In the genomic region with DNA sequence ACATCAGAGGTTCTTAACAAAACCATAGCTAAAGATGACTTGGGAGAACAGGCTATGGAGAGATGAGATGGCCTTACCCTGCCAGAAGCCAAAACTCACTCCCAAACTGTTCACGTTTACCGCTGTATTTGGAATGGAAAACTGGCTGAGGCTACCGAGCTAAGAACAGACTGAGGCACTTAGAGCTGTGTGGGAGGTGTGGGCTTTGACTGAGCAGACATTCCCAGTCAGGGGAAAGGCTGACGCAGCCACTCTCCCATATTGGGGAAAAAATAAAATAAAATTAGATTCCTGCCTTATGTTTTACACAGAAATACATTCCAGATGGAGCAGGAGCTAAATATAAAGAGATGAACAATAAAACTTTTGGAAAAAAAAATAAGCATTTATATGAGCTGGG, we compare ENCODE assay signal across 21 mouse cellular contexts. TPM values are rescaled to one million over a fixed set of nuclear protein-coding genes. Genes with fewer than 3 reads are reported as not detected.
A peak's percentile ranks its signal among the peaks of the same experiment; 100 is the strongest.
DNase-seq lines count a peak whose midpoint lies in the region; ATAC-seq and TF ChIP-seq lines count a peak whose summit lies in the region.
"Had no signal": no experiment of that assay in that cellular context is flagged by ENCODE, and none has a peak within 500 bp of the region (broad histone marks: within the 10 kb centered on the region; RNA-seq: fewer than 3 reads in every experiment).

No protein-coding gene starts in this region.

- no peak for TF ChIP-seq CTCF in thymus, adult 2 months (IDR thresholded peaks at IDR 0.05; ENCODE audit: borderline replicate concordance, control insufficient read depth, extremely low read depth, insufficient read depth, low read length, poor library complexity)

- peak overlapping the region; percentile 65 for H3K27ac ChIP-seq in limb, embryonic 14.5 days (replicated peaks; ENCODE audit: low read depth, low read length)
- no peak overlapping the region for H3K27ac ChIP-seq in thymus, adult 2 months (ENCODE audit: control insufficient read depth, insufficient read depth, low read length)
- no peak overlapping the region for H3K27ac ChIP-seq in midbrain, embryonic 16.5 days (ENCODE audit: low read length)
- H3K27ac ChIP-seq: heart, embryonic 13.5 days; hindbrain, embryonic 12.5 days; limb, embryonic 12.5 days; neural tube, embryonic 12.5 days had no signal

- TF ChIP-seq POLR2A in limb, embryonic 14.5 days (IDR thresholded peaks at IDR 0.05; ENCODE audit: borderline replicate concordance, extremely low read depth, insufficient read depth, insufficient read length) = no peak
- TF ChIP-seq POLR2A in thymus, adult 2 months (IDR thresholded peaks at IDR 0.05; ENCODE audit: control insufficient read depth, extremely low read depth, insufficient read depth, low read length, poor library complexity) = no peak

- no peaks in the 10 kb centered on the region for H3K36me3 ChIP-seq in limb, embryonic 14.5 days (ENCODE audit: control insufficient read depth, insufficient read depth, low read length)
- no peaks in the 10 kb centered on the region for H3K36me3 ChIP-seq in thymus, adult 2 months (ENCODE audit: control insufficient read depth, insufficient read depth, low read length)
- H3K36me3 ChIP-seq in midbrain, embryonic 16.5 days (ENCODE audit: control insufficient read depth, insufficient read depth, low read length) = no peaks in the 10 kb centered on the region
- H3K36me3 ChIP-seq: heart, embryonic 13.5 days; hindbrain, embryonic 12.5 days; limb, embryonic 12.5 days; neural tube, embryonic 12.5 days had no signal

- no peaks in the 10 kb centered on the region for H3K9me3 ChIP-seq in limb, embryonic 14.5 days (ENCODE audit: control insufficient read depth, low read length)
- no peaks in the 10 kb centered on the region for H3K9me3 ChIP-seq in midbrain, embryonic 16.5 days (replicated peaks; ENCODE audit: control insufficient read depth, low read length, poor library complexity, severe bottlenecking)
- H3K9me3 ChIP-seq: heart, embryonic 13.5 days; hindbrain, embryonic 12.5 days; limb, embryonic 12.5 days; neural tube, embryonic 12.5 days had no signal

- ATAC-seq in frontal cortex, adult (ENCODE audit: low TSS enrichment) = peak; percentile 97
- peak; percentile 70 for ATAC-seq in limb, embryonic 14.5 days (ENCODE audit: low FRiP score, low read depth)
- ATAC-seq in cerebellum, adult (ENCODE audit: insufficient number of reproducible peaks, low FRiP score, low TSS enrichment) = no peak
- ATAC-seq in midbrain, embryonic 16.5 days = no peak
- ATAC-seq: intestine, postnatal 0 days had no signal

- no peak overlapping the region for H3K4me3 ChIP-seq in limb, embryonic 14.5 days (replicated peaks; ENCODE audit: low read length)
- H3K4me3 ChIP-seq in thymus, adult 2 months (ENCODE audit: control insufficient read depth, insufficient read depth, low read length) = no peak overlapping the region
- H3K4me3 ChIP-seq in midbrain, embryonic 16.5 days (ENCODE audit: low read depth, low read length) = no peak overlapping the region
- H3K4me3 ChIP-seq: heart, embryonic 13.5 days; hindbrain, embryonic 12.5 days; limb, embryonic 12.5 days; neural tube, embryonic 12.5 days had no signal

- no peak overlapping the region for H3K9ac ChIP-seq in limb, embryonic 14.5 days (ENCODE audit: low read depth, low read length, severe bottlenecking)
- H3K9ac ChIP-seq in midbrain, embryonic 16.5 days (ENCODE audit: low read depth, low read length) = no peak overlapping the region
- H3K9ac ChIP-seq: heart, embryonic 13.5 days; hindbrain, embryonic 12.5 days; limb, embryonic 12.5 days; neural tube, embryonic 12.5 days had no signal

- H3K4me2 ChIP-seq in limb, embryonic 14.5 days (replicated peaks; ENCODE audit: low read depth, low read length, severe bottlenecking) = no peak overlapping the region
- no peak overlapping the region for H3K4me2 ChIP-seq in midbrain, embryonic 16.5 days (ENCODE audit: low read length)
- H3K4me2 ChIP-seq: heart, embryonic 13.5 days; hindbrain, embryonic 12.5 days; limb, embryonic 12.5 days; neural tube, embryonic 12.5 days had no signal

- peak; percentile 12 for DNase-seq in NIH3T3 (ENCODE audit: low read depth)
- DNase-seq in layer of hippocampus, adult 9-10 months (ENCODE audit: low spot score) = peak; percentile 41
- peak; percentile 65 for DNase-seq in limb, embryonic 14.5 days (ENCODE audit: low spot score)
- DNase-seq in lung, postnatal 14 days = no peak
- DNase-seq in thymus, adult 2 months = no peak
- DNase-seq: B cell, adult 2 months; cerebellum, adult 18-20 months; embryo, embryonic 11 days; gastrocnemius, postnatal 36 days; kidney, postnatal 14 days; lung, adult 18-20 months; midbrain, embryonic 14.5 days had no signal

- no peaks in the 10 kb centered on the region for H3K27me3 ChIP-seq in limb, embryonic 14.5 days (ENCODE audit: control insufficient read depth, insufficient read depth, low read length)
- no peaks in the 10 kb centered on the region for H3K27me3 ChIP-seq in thymus, adult 2 months (ENCODE audit: control insufficient read depth, insufficient read depth, low read length)
- H3K27me3 ChIP-seq in midbrain, embryonic 16.5 days (ENCODE audit: control insufficient read depth, insufficient read depth, low read depth, low read length) = no peaks in the 10 kb centered on the region
- H3K27me3 ChIP-seq: heart, embryonic 13.5 days; hindbrain, embryonic 12.5 days; limb, embryonic 12.5 days; neural tube, embryonic 12.5 days had no signal

- no peaks in the 10 kb centered on the region for H3K4me1 ChIP-seq in limb, embryonic 14.5 days (ENCODE audit: control insufficient read depth, insufficient read depth, low read length)
- peaks cover 2% of the 10 kb centered on the region; the same call in 1 of the 2 replicates for H3K4me1 ChIP-seq in thymus, adult 2 months (replicated peaks; ENCODE audit: control insufficient read depth, insufficient read depth, low read length)
- H3K4me1 ChIP-seq in midbrain, embryonic 16.5 days (ENCODE audit: control insufficient read depth, insufficient read depth, low read length) = no peaks in the 10 kb centered on the region
- H3K4me1 ChIP-seq: heart, embryonic 13.5 days; hindbrain, embryonic 12.5 days; limb, embryonic 12.5 days; neural tube, embryonic 12.5 days had no signal

- 52% methylated on average over 4 of the region's 4 CpGs for whole genome bisulfite sequencing in limb, embryonic 14.5 days
- WGBS in thymus, adult 2 months = 98% methylated on average over 4 of the region's 4 CpGs
- 91% methylated on average over 4 of the region's 4 CpGs for WGBS in midbrain, embryonic 16.5 days

RNA-seq across cellular contexts. Expression of gene B430306N03Rik, which starts 10.7 kb away (rescaled TPM):
- polyA plus RNA-seq in limb, embryonic 14.5 days (2012; rRNA removed) = 0.18 and 0.45 TPM in 2 replicates
- polyA plus RNA-seq in limb, embryonic 14.5 days (2014; fragmentation: Nextera tagmentation; extraction: Ambion mirVana) = 0.28 TPM in 1 of 2 replicates, not detected in the other
- polyA plus RNA-seq in thymus, adult 2 months (2012; rRNA removed) = 4.0 and 4.3 TPM in 2 replicates
- 0.14 TPM in 1 of 2 replicates, not detected in the other for polyA plus RNA-seq in midbrain, embryonic 16.5 days (2015; fragmentation: Nextera tagmentation; extraction: Ambion mirVana)
- polyA plus RNA-seq: forebrain, embryonic 11.5 days; hindbrain, embryonic 12.5 days; neural tube, embryonic 12.5 days had no signal

RNA-seq across cellular contexts. Expression of gene Trem2, which starts 19.5 kb away (rescaled TPM):
- polyA plus RNA-seq in limb, embryonic 14.5 days (2012; rRNA removed) = 10.4 and 12.8 TPM in 2 replicates
- 6.8 and 8.4 TPM in 2 replicates for polyA plus RNA-seq in limb, embryonic 14.5 days (2014; fragmentation: Nextera tagmentation; extraction: Ambion mirVana)
- 7.1 and 11.7 TPM in 2 replicates for polyA plus RNA-seq in thymus, adult 2 months (2012; rRNA removed)
- 2.9 and 3.1 TPM in 2 replicates for polyA plus RNA-seq in midbrain, embryonic 16.5 days (2015; fragmentation: Nextera tagmentation; extraction: Ambion mirVana)

RNA-seq across cellular contexts. Expression of gene Treml2, which starts 27.4 kb away (rescaled TPM):
- 0.79 and 1.3 TPM in 2 replicates for polyA plus RNA-seq in limb, embryonic 14.5 days (2012; rRNA removed)
- polyA plus RNA-seq in limb, embryonic 14.5 days (2014; fragmentation: Nextera tagmentation; extraction: Ambion mirVana) = 0.11 TPM in 1 of 2 replicates, not detected in the other
- 54.8 and 56.4 TPM in 2 replicates for polyA plus RNA-seq in thymus, adult 2 months (2012; rRNA removed)
- polyA plus RNA-seq in midbrain, embryonic 16.5 days (2015; fragmentation: Nextera tagmentation; extraction: Ambion mirVana) = 0.09 TPM in 1 of 2 replicates, not detected in the other
- polyA plus RNA-seq: intestine, postnatal 0 days had no signal

RNA-seq across cellular contexts. Expression of gene Treml1, which starts 33.1 kb away (rescaled TPM):
- 0.54 and 1.2 TPM in 2 replicates for polyA plus RNA-seq in limb, embryonic 14.5 days (2012; rRNA removed)
- 0.74 and 1.4 TPM in 2 replicates for polyA plus RNA-seq in limb, embryonic 14.5 days (2014; fragmentation: Nextera tagmentation; extraction: Ambion mirVana)
- polyA plus RNA-seq in thymus, adult 2 months (2012; rRNA removed) = 0.73 TPM in 1 of 2 replicates, not detected in the other
- 0.22 and 0.39 TPM in 2 replicates for polyA plus RNA-seq in midbrain, embryonic 16.5 days (2015; fragmentation: Nextera tagmentation; extraction: Ambion mirVana)

Comparison
In these comparisons a context has a peak if more than half of its experiments do, and no peak if none do; other contexts are left out.
1. DNase-seq: peak in NIH3T3 (single experiment), layer of hippocampus, adult 9-10 months (single experiment) and limb, embryonic 14.5 days (single experiment); none in lung, postnatal 14 days (single experiment) and thymus, adult 2 months (single experiment).
2. ATAC-seq: peak in frontal cortex, adult (single experiment) and limb, embryonic 14.5 days (single experiment); none in cerebellum, adult (single experiment) and midbrain, embryonic 16.5 days (single experiment).
3. RNA of gene Treml2, which starts 27.4 kb away (polyA plus RNA-seq): 54.8 to 56.4 TPM in thymus, adult 2 months; 0.11 to 1.3 TPM in limb, embryonic 14.5 days and 0.09 TPM in midbrain, embryonic 16.5 days; every median in the first group is over 10 times any median in the second.